Mouse (Mus musculus) brain, adult 2 months (tissue): ENCODE measurements at regions not wholly inside any gene's neighbourhood (a gene's known extent, or its start where the extent isn't known, plus 50 kb on each side); places are given as distances from the start of the nearest gene placed in this dataset.

ENCODE experiments used
- DNase-seq: peaks from one replicate; pipeline ENCODE4 v3.0.0; 2011; ENCODE audit warnings: low read depth, low spot score

DNA sequence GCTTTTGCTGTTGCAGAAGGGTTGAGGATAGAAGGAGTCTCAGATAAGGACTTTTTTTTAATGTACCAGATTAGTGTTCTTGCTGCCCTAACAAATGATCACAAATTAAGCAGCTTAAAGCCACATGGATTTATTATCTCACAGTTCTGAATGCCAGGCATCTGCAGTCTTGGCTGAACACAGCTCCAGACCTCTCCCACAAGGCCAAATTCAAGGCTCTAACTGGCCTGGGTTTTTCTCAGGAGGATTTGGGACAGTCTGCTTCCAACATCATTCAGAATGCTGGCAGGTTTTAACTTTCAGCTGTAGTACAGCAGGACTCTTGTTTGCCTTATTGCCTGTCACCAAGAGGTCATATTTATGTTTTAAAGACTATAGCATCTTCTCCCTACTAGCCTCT lies 329.7 kb upstream of the Chrm2 start:
- no peak for DNase-seq

GRCm38 (mm10) chr6:36060411-36060810 lies 327.5 kb upstream of the Chrm2 start:
- DNase-seq = no peak

GRCm38 (mm10) chr6:36064919-36065318 lies 323.0 kb upstream of the Chrm2 start:
- peak; percentile 40 for DNase-seq

DNA sequence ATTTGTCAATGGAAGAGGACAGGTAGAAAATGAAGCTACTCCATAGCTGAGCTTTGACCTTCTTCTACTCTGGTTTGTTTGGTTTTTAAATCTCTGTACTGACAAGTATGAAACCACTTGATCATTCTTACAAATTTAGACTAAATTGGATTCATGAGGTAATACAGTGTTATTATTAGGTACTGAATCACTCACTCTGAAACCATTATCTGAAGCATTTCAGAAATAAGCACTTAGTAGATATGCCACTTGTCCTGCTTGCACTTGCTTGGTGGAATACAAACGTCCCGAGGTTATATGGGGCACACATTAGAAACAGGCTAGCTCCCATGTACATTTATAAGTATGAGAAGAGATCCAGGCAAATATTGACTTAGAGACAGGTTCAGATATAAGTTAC lies 319.2 kb upstream of the Chrm2 start:
- DNase-seq = no peak

DNA sequence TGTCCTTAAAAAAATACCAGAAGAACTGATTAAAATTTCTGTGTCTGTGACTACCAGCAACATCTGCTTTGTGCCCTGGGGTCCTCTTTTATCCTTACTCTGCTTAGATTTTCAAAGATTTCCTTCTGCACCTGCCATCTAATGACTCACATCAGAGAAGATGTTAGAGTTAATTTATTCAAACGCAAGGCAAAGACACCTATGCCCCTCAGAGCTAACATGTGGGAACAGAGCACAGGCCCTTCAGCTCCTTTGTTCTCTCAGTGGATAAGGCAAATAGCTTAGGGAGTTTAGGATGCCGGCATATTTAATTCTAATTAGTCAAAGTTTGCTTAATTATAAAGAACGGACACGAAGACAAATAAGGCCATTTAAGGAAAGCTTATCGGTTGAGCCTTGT lies 308.3 kb upstream of the Chrm2 start:
- no peak for DNase-seq

DNA sequence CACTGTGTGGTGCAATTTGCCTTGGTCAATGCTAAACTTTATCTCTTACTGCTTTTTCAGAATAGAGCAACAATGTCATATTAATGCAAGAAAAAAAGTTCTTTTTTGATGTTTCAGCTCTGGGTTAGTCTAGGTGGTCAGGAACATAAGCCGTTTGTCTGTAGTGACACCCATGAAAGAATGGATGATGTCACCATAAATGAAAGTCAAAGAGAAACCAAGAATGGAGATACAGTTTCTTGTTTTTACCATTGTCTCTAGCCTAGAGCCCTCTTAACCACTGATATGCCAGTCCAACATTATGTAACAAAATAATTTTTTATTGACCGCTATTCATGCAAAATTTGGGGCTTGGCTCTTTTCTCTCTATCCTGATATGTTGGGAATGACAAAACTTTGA lies 294.3 kb upstream of the Chrm2 start:
- no peak for DNase-seq

DNA sequence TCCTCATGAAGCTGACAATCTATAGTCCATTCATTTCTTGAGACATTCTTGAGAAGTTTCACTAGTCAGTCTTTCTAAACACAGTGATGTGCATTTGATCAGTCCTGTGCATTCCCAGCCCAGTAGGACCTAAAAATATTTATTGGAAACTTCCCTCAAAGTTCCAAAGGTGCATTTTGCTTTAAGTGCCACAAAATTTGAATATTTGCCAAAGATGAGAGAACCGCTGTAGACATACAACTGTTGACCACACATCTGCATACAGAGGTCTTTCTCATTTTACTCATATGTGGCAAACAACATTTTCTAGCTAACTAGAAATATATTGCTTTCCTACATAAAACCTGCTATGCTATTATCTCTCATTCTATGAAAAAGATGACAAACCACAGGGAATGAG lies 293.8 kb upstream of the Chrm2 start:
- no peak for DNase-seq

DNA sequence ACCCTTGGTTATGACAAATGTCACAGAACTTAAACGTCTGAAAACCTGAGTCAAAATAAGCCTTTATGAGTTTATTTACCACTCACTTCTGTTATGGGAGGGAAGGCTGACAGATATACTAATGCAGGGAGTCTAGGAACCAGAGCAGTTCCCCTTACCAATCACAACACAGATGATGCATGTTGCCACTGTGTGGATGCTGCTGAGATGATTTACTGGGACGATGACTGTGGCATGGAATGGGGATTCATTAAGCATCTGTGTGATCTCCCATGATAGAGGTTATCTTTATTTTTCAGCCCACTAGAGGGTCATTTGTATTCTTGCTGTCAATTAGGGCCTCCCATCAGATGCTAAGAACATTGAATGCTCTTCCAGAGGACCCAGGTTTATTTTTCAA lies 290.5 kb upstream of the Chrm2 start:
- DNase-seq = no peak

GRCm38 (mm10) chr6:36098179-36098578 lies 289.7 kb upstream of the Chrm2 start:
- DNase-seq = peak; percentile 65

DNA sequence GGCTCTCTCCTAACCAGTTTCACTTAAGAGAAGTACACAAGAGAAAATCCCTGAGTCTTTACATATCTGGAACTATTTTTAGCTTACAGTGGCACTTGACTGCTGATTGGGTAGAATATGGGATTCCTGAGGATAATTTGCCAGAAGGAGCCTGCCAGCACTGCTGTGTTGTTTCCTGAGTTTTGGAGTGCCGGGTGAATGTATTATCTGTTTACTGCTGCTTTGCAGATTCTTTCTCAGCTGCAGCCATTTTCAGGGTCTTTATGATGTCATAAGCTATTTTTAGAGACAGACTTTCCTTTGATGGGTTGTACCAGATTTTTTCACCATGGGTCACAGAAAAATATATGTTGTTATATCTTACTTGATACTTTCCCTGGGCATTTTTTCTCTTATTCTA lies 279.1 kb upstream of the Chrm2 start:
- peak; percentile 3 for DNase-seq

DNA sequence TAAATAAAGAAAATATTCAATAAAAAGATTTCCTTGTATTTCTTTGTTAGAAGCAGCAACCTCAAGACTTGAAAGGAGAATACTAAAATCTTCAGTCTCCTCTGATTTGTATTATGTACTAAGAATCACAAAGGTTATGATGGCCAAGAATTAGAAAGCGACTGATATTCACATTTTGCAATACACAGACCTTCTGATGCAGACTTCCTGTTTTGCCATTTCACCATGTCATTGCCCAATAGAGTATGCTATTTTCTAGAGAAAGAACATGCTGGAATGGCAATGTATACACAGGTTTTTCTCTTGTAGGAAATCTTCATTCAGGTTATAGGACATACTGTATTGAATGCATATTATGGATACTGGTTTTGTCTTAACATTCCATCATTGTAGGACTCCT lies 250.7 kb upstream of the Chrm2 start:
- DNase-seq = no peak

- DNase-seq = no peak
These were observed 240.6 kb upstream of the Chrm2 start for GRCm38 (mm10) chr6:36147267-36147666.

DNA sequence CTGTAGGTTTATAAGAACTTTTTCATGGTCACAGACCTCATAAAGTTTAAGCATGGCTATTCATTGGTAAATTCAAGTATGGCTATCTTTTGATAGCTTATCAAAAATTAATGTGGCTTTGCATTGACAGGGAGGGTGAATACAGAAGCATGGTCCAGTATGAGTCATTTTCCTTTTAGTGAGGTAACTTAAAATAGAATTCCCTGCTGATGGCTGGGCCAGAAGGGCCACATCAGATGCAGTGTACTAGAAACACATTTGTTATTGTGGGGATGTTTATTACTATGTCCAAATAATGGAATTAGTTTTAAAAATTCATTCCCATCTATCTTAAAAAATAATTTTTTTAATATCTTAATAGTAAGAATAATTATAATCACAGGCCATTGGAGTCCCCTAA lies 213.4 kb upstream of the Chrm2 start:
- DNase-seq = no peak

DNA sequence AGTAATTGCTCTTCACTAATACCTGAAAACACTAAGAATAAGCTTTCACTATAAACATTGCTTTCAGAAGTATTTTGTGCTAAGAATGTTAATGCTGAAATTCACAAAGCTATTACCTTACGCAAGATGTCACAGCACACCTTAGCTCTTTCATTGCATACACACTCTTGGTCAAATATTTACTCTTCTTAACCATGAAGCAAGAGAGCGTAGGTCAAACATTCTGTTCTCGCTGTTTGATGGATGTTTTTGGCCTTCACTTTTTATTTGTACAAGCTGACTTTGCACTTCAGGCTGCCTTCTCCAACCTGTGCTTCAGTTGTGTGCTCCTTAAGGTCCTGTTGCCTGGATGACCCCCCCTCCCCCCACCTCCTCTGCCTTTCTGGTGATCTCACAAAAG lies 212.8 kb upstream of the Chrm2 start:
- no peak for DNase-seq

- DNase-seq = no peak
These were observed 208.0 kb upstream of the Chrm2 start for GRCm38 (mm10) chr6:36179895-36180294.

DNA sequence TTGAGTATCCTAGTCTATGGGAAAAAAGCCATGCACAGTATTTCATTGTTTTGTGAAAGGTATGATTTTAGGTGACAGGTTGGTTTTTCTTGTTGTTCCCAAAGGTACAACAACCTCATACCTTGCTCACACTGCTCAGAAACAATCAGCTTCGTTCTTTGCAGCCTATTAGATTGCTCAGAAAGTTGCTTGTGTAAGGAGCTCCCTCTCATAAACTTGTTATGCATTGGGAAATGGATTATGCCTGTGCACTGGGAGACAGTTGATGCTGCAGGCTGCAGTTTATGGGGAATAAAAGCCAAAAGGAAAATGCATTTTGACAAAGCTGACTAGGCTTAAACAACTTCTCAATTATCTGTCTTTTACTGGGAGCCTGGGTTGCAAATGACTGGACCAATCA lies 205.2 kb upstream of the Chrm2 start:
- DNase-seq = no peak

DNA sequence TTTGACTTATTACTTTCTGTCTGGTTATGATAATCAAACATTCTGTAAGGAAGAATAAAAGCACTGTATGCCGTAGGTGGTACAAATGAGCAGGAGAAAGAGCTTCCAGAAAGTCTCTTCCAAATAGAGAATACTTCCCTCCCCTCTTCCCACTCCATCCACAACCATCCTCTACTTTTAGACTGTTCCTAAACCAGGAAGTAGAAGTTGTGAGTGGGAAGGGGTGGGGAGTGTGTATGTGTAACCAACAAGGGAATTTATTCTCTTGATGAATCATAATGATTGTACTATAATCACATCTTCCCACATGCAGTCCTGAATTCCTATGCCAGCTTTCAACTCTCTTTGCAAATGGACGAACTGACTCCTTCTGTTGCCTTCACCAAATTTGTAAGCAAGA lies 181.2 kb upstream of the Chrm2 start:
- peak; percentile 87 for DNase-seq

DNA sequence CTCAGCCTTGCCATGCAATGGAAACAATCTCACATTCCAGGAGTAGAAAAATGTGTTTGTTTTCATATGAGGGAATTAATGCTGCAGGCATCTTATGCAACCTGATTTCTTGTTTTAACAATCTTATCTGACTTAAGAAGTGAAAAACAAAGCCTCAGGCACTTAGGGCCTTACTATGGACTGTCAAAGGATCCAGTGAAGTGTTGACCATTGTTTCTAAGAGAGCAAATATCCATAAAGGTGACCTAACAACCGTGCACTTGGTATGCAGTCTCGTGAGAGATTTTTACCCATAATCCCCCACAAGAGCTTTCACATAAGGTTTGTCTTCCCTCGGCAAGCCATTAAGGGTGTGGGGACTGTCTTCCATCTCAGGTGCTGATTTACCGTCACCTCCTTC lies 166.6 kb upstream of the Chrm2 start:
- DNase-seq = no peak

GRCm38 (mm10) chr6:36234438-36234837 lies 153.4 kb upstream of the Chrm2 start:
- DNase-seq = peak; percentile 35

DNA sequence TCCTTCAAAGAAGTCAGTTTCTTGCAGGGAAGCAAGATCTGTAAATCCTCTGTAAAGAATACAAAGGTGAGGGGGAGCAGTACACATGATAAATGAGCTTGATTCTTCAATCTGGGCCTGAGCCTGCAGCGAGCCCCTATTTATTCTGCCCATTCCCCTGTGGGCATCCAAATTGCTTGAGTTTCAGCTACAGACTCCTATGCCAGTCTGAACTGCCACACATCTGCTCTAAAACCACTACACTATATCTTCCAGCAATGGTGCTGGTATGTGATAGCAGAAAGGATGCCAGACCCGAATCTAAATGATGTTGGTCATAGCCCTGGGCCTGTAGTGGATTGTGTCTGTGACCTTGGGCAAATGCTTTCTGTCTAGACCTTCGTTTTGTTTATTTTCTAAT lies 140.9 kb upstream of the Chrm2 start:
- no peak for DNase-seq

DNA sequence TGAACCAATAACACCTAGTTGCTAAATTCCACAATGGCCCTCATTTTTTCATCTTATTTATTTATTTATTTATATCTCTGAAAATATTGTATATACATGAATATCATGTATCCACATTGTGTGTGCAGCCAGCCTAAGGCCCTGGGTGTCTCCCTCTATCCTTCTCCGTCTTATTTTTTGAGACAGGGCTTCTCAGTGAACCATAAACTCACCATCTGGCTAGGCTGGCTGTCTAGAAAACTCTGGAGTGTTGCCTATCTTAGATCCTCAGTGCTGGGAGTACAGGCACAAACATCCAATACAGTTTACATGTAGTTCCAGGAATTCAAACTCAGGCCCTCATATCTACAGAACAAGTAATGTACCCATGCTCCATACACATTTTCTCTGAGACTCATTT lies 139.7 kb upstream of the Chrm2 start:
- DNase-seq = peak; percentile 10

GRCm38 (mm10) chr6:36249047-36249446 lies 138.8 kb upstream of the Chrm2 start:
- peak; percentile 50 for DNase-seq

DNA sequence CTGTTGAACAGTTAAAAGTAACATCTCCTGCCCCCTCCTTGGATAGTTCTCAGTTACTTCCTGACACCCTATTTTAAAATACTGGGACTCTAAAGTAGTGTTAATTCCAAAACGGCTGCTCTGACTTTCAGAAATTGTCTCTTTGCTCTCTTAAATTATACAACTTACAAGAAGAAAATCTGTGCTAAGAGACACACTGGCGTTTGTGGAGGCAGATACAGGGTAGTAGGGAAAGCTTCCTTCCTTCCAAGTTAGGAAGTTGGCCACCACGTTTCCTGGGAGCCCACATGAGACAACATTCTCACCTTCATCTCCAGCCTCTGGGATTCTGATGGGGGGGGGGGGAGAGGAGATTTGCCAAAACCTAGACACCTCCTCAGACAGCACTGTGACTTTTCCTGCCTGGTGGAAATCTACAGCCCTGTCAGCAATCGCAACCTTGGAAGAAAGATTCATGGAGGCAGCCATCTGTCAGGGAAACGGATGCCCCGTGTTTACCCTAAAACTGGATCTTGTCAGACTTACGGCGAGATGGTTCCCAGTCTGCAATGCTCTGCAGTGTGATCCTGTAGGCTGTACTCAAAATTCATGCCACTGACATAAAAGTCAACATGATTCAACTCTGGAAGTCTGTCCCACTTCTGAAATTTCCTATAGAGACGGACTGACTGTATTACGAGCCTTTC lies 121.0 kb upstream of the Chrm2 start:
- DNase-seq = peak; percentile 61

DNA sequence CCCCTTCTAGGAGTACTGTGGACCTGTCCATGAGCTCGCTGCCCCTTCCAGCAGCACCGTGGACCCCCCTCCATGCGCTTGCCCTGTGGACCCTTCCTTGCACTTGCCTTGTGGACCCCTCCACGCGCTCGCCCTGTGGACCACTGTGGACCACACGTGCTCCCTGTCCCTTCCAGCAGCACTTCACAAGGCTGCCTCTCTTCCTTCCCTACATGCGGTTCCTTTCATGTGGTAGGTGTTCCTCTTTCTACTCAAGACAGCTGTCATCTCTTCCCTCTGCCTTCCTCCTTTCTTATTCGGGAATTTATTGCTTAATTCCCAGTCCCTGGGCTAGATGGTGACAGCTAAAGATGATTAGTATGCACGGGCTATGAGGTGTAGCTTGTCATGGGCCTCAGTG lies 101.2 kb upstream of the Chrm2 start:
- DNase-seq = no peak
